Mouse (Mus musculus): Measurements from ENCODE around the gene BC048671. TPM values are rescaled to one million over a fixed set of nuclear protein-coding genes. Genes with fewer than 3 reads are reported as not detected.

The BC048671 gene
- not detected in 2 replicates for total RNA-seq (2023)

DNA sequence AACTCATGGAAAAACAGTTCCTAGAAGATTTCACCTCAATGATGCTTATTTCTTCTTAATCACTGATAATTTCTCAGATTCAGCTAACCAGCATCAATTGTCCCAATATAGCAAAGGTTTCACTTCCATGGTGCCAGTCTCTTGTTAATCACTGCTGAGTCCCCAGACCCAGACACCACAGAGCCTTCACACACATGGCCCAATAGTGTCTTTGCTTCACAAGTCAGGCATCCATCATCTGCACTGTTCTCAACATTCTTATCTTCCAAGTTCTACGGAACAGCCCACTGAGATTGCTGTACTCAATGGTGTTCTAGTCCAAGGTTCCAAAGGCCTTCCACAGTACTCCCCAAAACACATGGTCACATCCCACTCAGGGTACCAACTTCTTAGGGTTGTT, at the start of gene BC048671:
TSS of gene BC048671 (plus strand) at position 301 of the 400 bp plus-strand sequence.

DNA sequence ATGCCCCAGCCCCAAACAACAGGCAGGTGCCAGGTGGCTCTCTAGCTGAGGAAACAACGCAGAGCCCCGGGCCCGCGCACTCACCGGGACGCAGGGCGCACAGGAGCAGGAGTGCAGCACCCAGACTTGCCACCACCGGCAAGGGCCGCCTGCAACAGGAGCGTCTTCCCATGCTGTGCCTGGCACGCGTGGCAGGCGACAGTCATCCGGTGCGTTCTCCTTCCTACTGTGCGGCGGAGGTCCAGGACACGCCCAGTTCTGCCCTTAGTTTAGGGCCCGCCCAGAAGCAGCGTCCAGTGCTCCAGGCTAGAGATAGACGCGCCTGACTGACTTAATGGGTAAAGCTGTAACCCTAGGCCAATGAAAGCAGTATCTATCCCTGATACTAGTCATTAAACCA, 24.0 kb downstream of the BC048671 start, which contains the start of gene Chst13:
TSS of gene Chst13 (minus strand) at position 195 of the 400 bp plus-strand sequence.

DNA sequence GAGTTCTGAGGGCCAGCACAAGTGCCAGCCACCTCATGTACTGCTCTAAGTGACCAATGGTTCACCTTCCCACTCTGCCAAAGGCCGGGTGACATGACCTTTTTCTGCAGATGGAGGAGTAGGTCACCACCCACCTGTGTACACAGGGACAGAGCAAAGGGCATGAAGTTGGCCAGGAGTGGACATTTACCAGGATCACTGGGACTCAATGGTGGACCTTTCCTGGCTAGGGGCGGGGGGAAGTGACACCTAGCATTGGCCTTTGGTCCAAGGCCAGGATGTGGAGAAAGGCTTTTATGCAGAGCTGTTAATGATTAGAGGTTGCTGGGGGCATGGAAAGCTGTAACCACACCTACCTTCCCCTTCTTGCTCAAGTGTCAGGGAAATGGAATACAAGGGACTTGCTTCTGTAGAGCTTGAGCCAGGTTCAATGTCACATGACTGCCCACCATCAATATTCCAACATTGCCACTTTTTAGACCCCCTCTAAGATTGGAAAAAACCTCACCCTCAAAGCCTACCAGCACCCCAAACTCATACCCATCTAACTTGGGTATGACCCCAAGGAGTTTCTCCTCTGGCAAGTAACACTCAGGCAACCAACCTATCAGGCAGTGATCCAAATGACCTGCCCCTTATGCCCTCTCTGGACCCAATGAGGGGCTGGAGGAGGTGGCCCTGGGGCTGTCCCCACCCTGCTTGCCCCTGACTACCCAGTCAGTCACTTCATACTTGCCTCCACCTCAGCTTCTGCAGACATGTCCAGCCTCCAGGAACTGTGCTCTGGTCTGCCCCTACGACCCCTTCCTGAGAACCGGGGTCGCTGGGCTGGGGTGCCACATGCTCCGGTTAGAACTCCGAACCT, 31.8 kb downstream of the BC048671 start, which contains the start of gene Uroc1:
TSS of gene Uroc1 (plus strand) at position 724 of the 865 bp plus-strand sequence.

Other genes starting within 250 kb of the BC048671 start
- not detected in 2 replicates for gene Vmn1r49, start 222.7 kb upstream of the BC048671 start, total RNA-seq (2023)
- gene Vmn1r50, start 199.8 kb upstream of the BC048671 start, total RNA-seq (2023) = not detected in 2 replicates
- gene Vmn1r51, start 178.6 kb upstream of the BC048671 start, total RNA-seq (2023) = not detected in 2 replicates
- gene Vmn1r52, start 126.4 kb upstream of the BC048671 start, total RNA-seq (2023) = not detected in 2 replicates
- gene V1ra8, start 98.4 kb upstream of the BC048671 start, total RNA-seq (2023) = not detected in 2 replicates
- not detected in 2 replicates for gene Vmn1r53, start 76.8 kb upstream of the BC048671 start, total RNA-seq (2023)
- gene Vmn1r54, start 54.9 kb upstream of the BC048671 start, total RNA-seq (2023) = not detected in 2 replicates
- 29.0 and 35.1 TPM in 2 replicates for gene Chst13, start 24.0 kb downstream of the BC048671 start, total RNA-seq (2023)
- not detected in 2 replicates for gene Uroc1, start 32.1 kb downstream of the BC048671 start, total RNA-seq (2023)
- 49.1 and 64.8 TPM in 2 replicates for gene Zxdc, start 68.3 kb downstream of the BC048671 start, total RNA-seq (2023)
- gene Cfap100, start 127.6 kb downstream of the BC048671 start, total RNA-seq (2023) = not detected in 2 replicates
- not detected in 2 replicates for gene Klf15, start 161.4 kb downstream of the BC048671 start, total RNA-seq (2023)
- 0.79 TPM in 1 of 2 replicates, not detected in the other for gene Aldh1l1, start 185.2 kb downstream of the BC048671 start, total RNA-seq (2023)